Mouse (Mus musculus) adrenal gland, postnatal 36 days (tissue): ENCODE results near the gene Rbm18. TPM values are rescaled to one million over a fixed set of nuclear protein-coding genes. Genes with fewer than 3 reads are reported as not detected.
A peak's percentile ranks its signal among the peaks of the same experiment; 100 is the strongest.
"Not testable (repeated sequence)": the region's sequence is repeated elsewhere in the genome, so short reads cannot be mapped to it uniquely, and the experiment has no call there.

Experiments
- DNase-seq, 2 experiments: peaks; one replicate each; pipeline ENCODE4 v3.0.0; 2021; ENCODE audit warnings: mixed read lengths in 1 of 2
- long read RNA-seq, 2 experiments: library from polyadenylated mRNA; stranded (forward); transcript quantifications; one replicate each; pipeline ENCODE4 v2.0.0; 2021; ENCODE audit warnings: borderline sequencing depth in 2 of 2
- total RNA-seq, 2 experiments: library from RNA; stranded (reverse); gene quantifications; 2 replicates each; pipeline ENCODE4 v1.2.3; 2021

The Rbm18 gene
- 10 to 100 TPM; 28.9 to 30.8 TPM for total RNA-seq
- long read RNA-seq, experiment 1, transcript Rbm18-201 (6 exons, 2,617 nt), result major isoform, 38 of 48 reads
- long read RNA-seq, experiment 1, partial matches to known transcripts, result 1 of 48 reads
- long read RNA-seq, experiment 1, other reads (novel, unspliced or antisense), result 6 of 48 reads
- long read RNA-seq, experiment 2, transcript Rbm18-201 (6 exons, 2,617 nt), result major isoform, 9 of 11 reads
- long read RNA-seq, experiment 2, partial matches to known transcripts, result 0 of 11 reads
- long read RNA-seq, experiment 2, other reads (novel, unspliced or antisense), result 2 of 11 reads

- DNase-seq, result peak; percentile 90 to 94
These were observed at the start of gene Rbm18, which contains the start of gene Mrrf for GRCm38 (mm10) chr2:36136300-36136941. TSS of gene Rbm18 (minus strand) at chr2:36136773. TSS of gene Mrrf (plus strand) at chr2:36136389.

GRCm38 (mm10) chr2:36184876-36185275, 48.3 kb upstream of the Rbm18 start:
- no peak for DNase-seq

- no peak for DNase-seq
These were observed 47.6 kb upstream of the Rbm18 start for GRCm38 (mm10) chr2:36184192-36184591.

GRCm38 (mm10) chr2:36183278-36183677, 46.7 kb upstream of the Rbm18 start:
- DNase-seq, result no peak

- not testable (repeated sequence) for DNase-seq
These were observed 45.2 kb upstream of the Rbm18 start for GRCm38 (mm10) chr2:36181587-36182368.

GRCm38 (mm10) chr2:36179487-36179886, 42.9 kb upstream of the Rbm18 start:
- no peak for DNase-seq

GRCm38 (mm10) chr2:36172574-36172973, 36.0 kb upstream of the Rbm18 start:
- peak in 1 of 2 experiments; percentile 16 for DNase-seq

GRCm38 (mm10) chr2:36172136-36172535, 35.6 kb upstream of the Rbm18 start:
- no peak for DNase-seq

- DNase-seq, result no peak
These were observed 32.6 kb upstream of the Rbm18 start for GRCm38 (mm10) chr2:36169176-36169575.

- no peak for DNase-seq
These were observed 31.5 kb upstream of the Rbm18 start for GRCm38 (mm10) chr2:36167990-36168618.

- DNase-seq, result no peak
These were observed 22.8 kb upstream of the Rbm18 start for GRCm38 (mm10) chr2:36159336-36159735.

- DNase-seq, result no peak
These were observed 20.9 kb upstream of the Rbm18 start for GRCm38 (mm10) chr2:36157461-36157860.

- not testable (repeated sequence) for DNase-seq
These were observed 15.8 kb upstream of the Rbm18 start for GRCm38 (mm10) chr2:36152401-36152800.

GRCm38 (mm10) chr2:36148876-36149365, 12.3 kb upstream of the Rbm18 start:
- DNase-seq, result no peak

- no peak for DNase-seq
These were observed 2.5 kb upstream of the Rbm18 start for GRCm38 (mm10) chr2:36139096-36139495.

GRCm38 (mm10) chr2:36135887-36136286, 686 bp downstream of the Rbm18 start:
- DNase-seq, result no peak

GRCm38 (mm10) chr2:36129051-36129450, 7.5 kb downstream of the Rbm18 start:
- no peak for DNase-seq

- no peak for DNase-seq
These were observed 8.6 kb downstream of the Rbm18 start for GRCm38 (mm10) chr2:36127973-36128372.

- DNase-seq, result no peak
These were observed 9.7 kb downstream of the Rbm18 start for GRCm38 (mm10) chr2:36126795-36127429.

GRCm38 (mm10) chr2:36112632-36113031, 23.9 kb downstream of the Rbm18 start:
- DNase-seq, result no peak

- no peak for DNase-seq
These were observed 28.0 kb downstream of the Rbm18 start for GRCm38 (mm10) chr2:36108615-36109014.
